Mouse (Mus musculus): ENCODE results near the gene Fam71b. TPM values are rescaled to one million over a fixed set of nuclear protein-coding genes. Genes with fewer than 3 reads are reported as not detected.
"Not testable (repeated sequence)": the region's sequence is repeated elsewhere in the genome, so short reads cannot be mapped to it uniquely, and the experiment has no call there.

The Fam71b gene
- total and polyA plus RNA-seq, 2 experiments from 2014 or later = not detected

DNA sequence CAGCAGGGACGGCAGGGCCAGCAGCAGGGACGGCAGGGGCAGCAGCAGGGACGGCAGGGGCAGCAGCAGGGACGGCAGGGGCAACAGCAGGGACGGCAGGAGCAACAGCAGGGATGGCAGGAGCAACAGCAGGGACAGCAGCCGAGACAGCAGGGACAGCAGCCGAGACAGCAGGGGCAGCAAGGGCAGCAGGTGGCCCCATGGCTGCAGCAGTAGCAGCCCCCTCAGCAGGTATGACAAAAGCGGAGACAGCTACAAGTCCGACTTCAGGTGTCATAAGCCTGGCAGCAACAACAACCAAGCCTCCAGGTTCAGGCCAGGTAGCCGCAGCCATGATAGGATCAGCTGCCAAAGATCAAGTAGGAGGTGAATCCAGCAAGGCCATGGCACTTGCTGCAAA, 10.4 kb downstream of the Fam71b start:
- H3K9ac ChIP-seq (replicated peaks; ENCODE audit: low read length, poor library complexity, severe bottlenecking) = no peak overlapping the region
- no peak overlapping the region for H3K4me3 ChIP-seq (ENCODE audit: low read depth, low read length)
- DNase-seq (ENCODE audit: low spot score) = no peak
- no peak for TF ChIP-seq CTCF (IDR thresholded peaks at IDR 0.05)
- H3K4me1 ChIP-seq (ENCODE audit: insufficient read depth, low read length) = no peaks in the 10 kb centered on the region
- WGBS = 32% methylated on average over 10 of the region's 10 CpGs
- H3K4me2 ChIP-seq (ENCODE audit: low read depth, low read length, poor library complexity, severe bottlenecking) = no peak overlapping the region
- H3K27me3 ChIP-seq (ENCODE audit: insufficient read depth, low read length) = no peaks in the 10 kb centered on the region
- ATAC-seq (ENCODE audit: low FRiP score) = no peak
- H3K9me3 ChIP-seq (ENCODE audit: low read length) = no peaks in the 10 kb centered on the region
- no peak overlapping the region for H3K27ac ChIP-seq (ENCODE audit: low read depth, low read length)
- no peaks in the 10 kb centered on the region for H3K36me3 ChIP-seq (ENCODE audit: insufficient read depth, low read length)

GRCm38 (mm10) chr11:46410018-46410563, 13.7 kb downstream of the Fam71b start:
- Histone ChIP-seq H3K9me3 (ENCODE audit: low read length) (no peaks in the 10 kb centered on the region), H3K36me3 (ENCODE audit: insufficient read depth, low read length) (no peaks in the 10 kb centered on the region), H3K9ac (replicated peaks; ENCODE audit: low read length, poor library complexity, severe bottlenecking) (no peak overlapping the region), H3K27ac (ENCODE audit: low read depth, low read length) (no peak overlapping the region), H3K4me1 (ENCODE audit: insufficient read depth, low read length) (no peaks in the 10 kb centered on the region), H3K4me2 (ENCODE audit: low read depth, low read length, poor library complexity, severe bottlenecking) (no peak overlapping the region), H3K27me3 (ENCODE audit: insufficient read depth, low read length) (no peaks in the 10 kb centered on the region), H3K4me3 (ENCODE audit: low read depth, low read length) (no peak overlapping the region)
- TF ChIP-seq CTCF (IDR thresholded peaks at IDR 0.05) = no peak
- no peak for ATAC-seq (ENCODE audit: low FRiP score)
- DNase-seq (ENCODE audit: low spot score) = no peak
- 60% methylated on average over 2 of the region's 2 CpGs for WGBS

DNA sequence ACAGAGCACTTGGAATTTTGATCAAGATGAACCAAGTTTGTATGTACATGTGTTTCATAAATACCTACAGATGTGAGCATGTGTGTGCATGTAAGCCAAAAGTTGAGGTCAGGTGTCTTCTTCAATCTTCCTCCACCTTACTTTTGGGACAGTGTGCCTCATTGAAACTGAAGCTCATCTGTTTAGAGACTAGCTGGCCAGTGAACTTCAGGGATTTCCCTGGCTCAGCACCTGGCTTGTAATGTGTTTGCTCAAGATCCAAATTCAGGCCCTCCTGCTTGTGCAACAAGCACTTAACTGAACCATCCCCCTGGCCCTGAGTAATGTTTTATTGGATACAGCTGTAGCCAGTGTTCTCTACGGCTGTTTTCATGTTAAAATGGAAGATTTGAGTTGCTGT, 22.1 kb downstream of the Fam71b start:
- ATAC-seq (ENCODE audit: low FRiP score) (no peak), DNase-seq (ENCODE audit: low spot score) (no peak)
- no peaks in the 10 kb centered on the region for H3K36me3 ChIP-seq (ENCODE audit: insufficient read depth, low read length)
- H3K27ac ChIP-seq (ENCODE audit: low read depth, low read length) = no peak overlapping the region
- no peak overlapping the region for H3K9ac ChIP-seq (replicated peaks; ENCODE audit: low read length, poor library complexity, severe bottlenecking)
- H3K4me2 ChIP-seq (ENCODE audit: low read depth, low read length, poor library complexity, severe bottlenecking) = no peak overlapping the region
- no peak for TF ChIP-seq CTCF (IDR thresholded peaks at IDR 0.05)
- H3K4me3 ChIP-seq (ENCODE audit: low read depth, low read length) = no peak overlapping the region
- H3K27me3 ChIP-seq (ENCODE audit: insufficient read depth, low read length) = no peaks in the 10 kb centered on the region
- no peaks in the 10 kb centered on the region for H3K4me1 ChIP-seq (ENCODE audit: insufficient read depth, low read length)
- H3K9me3 ChIP-seq (ENCODE audit: low read length) = no peaks in the 10 kb centered on the region
- 62% methylated on average over 1 of the region's 1 CpGs for WGBS

GRCm38 (mm10) chr11:46418860-46419259, 22.5 kb downstream of the Fam71b start:
- Histone ChIP-seq H3K36me3 (ENCODE audit: insufficient read depth, low read length) (no peaks in the 10 kb centered on the region), H3K9me3 (ENCODE audit: low read length) (no peaks in the 10 kb centered on the region), H3K9ac (replicated peaks; ENCODE audit: low read length, poor library complexity, severe bottlenecking) (no peak overlapping the region), H3K27ac (ENCODE audit: low read depth, low read length) (no peak overlapping the region), H3K27me3 (ENCODE audit: insufficient read depth, low read length) (no peaks in the 10 kb centered on the region), H3K4me2 (ENCODE audit: low read depth, low read length, poor library complexity, severe bottlenecking) (no peak overlapping the region), H3K4me3 (ENCODE audit: low read depth, low read length) (no peak overlapping the region), H3K4me1 (ENCODE audit: insufficient read depth, low read length) (no peaks in the 10 kb centered on the region)
- no peak for ATAC-seq (ENCODE audit: low FRiP score)
- WGBS = 79% methylated on average over 5 of the region's 5 CpGs
- DNase-seq (ENCODE audit: low spot score) = no peak
- no peak for TF ChIP-seq CTCF (IDR thresholded peaks at IDR 0.05)

GRCm38 (mm10) chr11:46421086-46421888, 24.9 kb downstream of the Fam71b start:
- no peak overlapping the region for H3K9ac ChIP-seq (replicated peaks; ENCODE audit: low read length, poor library complexity, severe bottlenecking)
- WGBS = 80% methylated on average over 8 of the region's 8 CpGs
- H3K4me1 ChIP-seq (ENCODE audit: insufficient read depth, low read length) = no peaks in the 10 kb centered on the region
- H3K27me3 ChIP-seq (ENCODE audit: insufficient read depth, low read length) = no peaks in the 10 kb centered on the region
- H3K9me3 ChIP-seq (ENCODE audit: low read length) = no peaks in the 10 kb centered on the region
- no peaks in the 10 kb centered on the region for H3K36me3 ChIP-seq (ENCODE audit: insufficient read depth, low read length)
- DNase-seq (ENCODE audit: low spot score) (no peak), ATAC-seq (ENCODE audit: low FRiP score) (no peak)
- no peak overlapping the region for H3K27ac ChIP-seq (ENCODE audit: low read depth, low read length)
- no peak overlapping the region for H3K4me2 ChIP-seq (ENCODE audit: low read depth, low read length, poor library complexity, severe bottlenecking)
- TF ChIP-seq CTCF (IDR thresholded peaks at IDR 0.05) = no peak
- no peak overlapping the region for H3K4me3 ChIP-seq (ENCODE audit: low read depth, low read length)

- not testable (repeated sequence) for H3K36me3 ChIP-seq (ENCODE audit: insufficient read depth, low read length); H3K4me3 ChIP-seq (ENCODE audit: low read depth, low read length); H3K9ac ChIP-seq (replicated peaks; ENCODE audit: low read length, poor library complexity, severe bottlenecking); ATAC-seq (ENCODE audit: low FRiP score); H3K9me3 ChIP-seq (ENCODE audit: low read length); DNase-seq (ENCODE audit: low spot score); H3K27ac ChIP-seq (ENCODE audit: low read depth, low read length); H3K4me2 ChIP-seq (ENCODE audit: low read depth, low read length, poor library complexity, severe bottlenecking); H3K4me1 ChIP-seq (ENCODE audit: insufficient read depth, low read length); H3K27me3 ChIP-seq (ENCODE audit: insufficient read depth, low read length)
- WGBS = 45% methylated on average over 4 of the region's 4 CpGs
Measured at GRCm38 (mm10) chr11:46428131-46428530, 31.8 kb downstream of the Fam71b start.

All from midbrain, postnatal 0 days (tissue).